Mouse (Mus musculus) kidney, embryonic 16.5 days (tissue): ENCODE data around the gene Chtop. TPM values are rescaled to one million over a fixed set of nuclear protein-coding genes. Genes with fewer than 3 reads are reported as not detected.

Source experiments
- ATAC-seq: fragments of 200-750 bp; cut with Nextera tagmentation; 2 replicates; pipeline ENCODE4 v1.8.0; 2017; ENCODE audit warnings: moderate TSS enrichment; ENCODE audit not compliant: low FRiP score, low TSS enrichment
- H3K27ac ChIP-seq: fragments of 300-500 bp; sonication (generic); 2 replicates; pipeline ENCODE4 v1.5.1; 2014; ENCODE audit warnings: low read length
- H3K27me3 ChIP-seq: fragments of 300-500 bp; sonication (generic); 2 replicates; pipeline ENCODE4 v1.6.1; 2014; ENCODE audit warnings: low read length, control low read depth, mixed read lengths; ENCODE audit not compliant: insufficient read depth
- H3K36me3 ChIP-seq: fragments of 300-500 bp; sonication (generic); 2 replicates; pipeline ENCODE4 v1.6.1; 2014; ENCODE audit warnings: low read length, control low read depth, mixed read lengths; ENCODE audit not compliant: insufficient read depth
- H3K4me1 ChIP-seq: fragments of 300-500 bp; sonication (generic); 2 replicates; pipeline ENCODE4 v1.6.1; 2014; ENCODE audit warnings: low read length, control low read depth, mixed read lengths; ENCODE audit not compliant: insufficient read depth
- H3K4me2 ChIP-seq: fragments of 300-500 bp; sonication (generic); replicated peaks from 2 replicates; pipeline ENCODE4 v1.6.1; 2014; ENCODE audit warnings: low read depth, low read length
- H3K4me3 ChIP-seq: fragments of 300-500 bp; sonication (generic); 2 replicates; pipeline ENCODE4 v1.5.1; 2014; ENCODE audit warnings: mild to moderate bottlenecking, low read length
- H3K9ac ChIP-seq: fragments of 300-500 bp; sonication (generic); replicated peaks from 2 replicates; pipeline ENCODE4 v1.6.1; 2014; ENCODE audit warnings: low read length
- H3K9me3 ChIP-seq: fragments of 300-500 bp; sonication (generic); 2 replicates; pipeline ENCODE4 v1.6.1; 2016; ENCODE audit warnings: low read length, control low read depth
- WGBS: fragments of 180-500 bp; shearing (Covaris S2); extraction: QIAGEN DNeasy Blood & Tissue Kit; methylation state at CpG from one replicate; pipeline ENCODE4 v1.1.7; 2014; 5-methylcytosine and 5-hydroxymethylcytosine counted together
- polyA plus RNA-seq: library from polyadenylated mRNA; unstranded; fragments of >200 nt; fragmentation: Nextera tagmentation; extraction: Ambion mirVana; gene quantifications from 2 replicates; pipeline ENCODE4 v1.2.1, GENCODE M21; 2015

The Chtop gene
- polyA plus RNA-seq, 1 experiment from 2014 or later: 144 TPM

DNA sequence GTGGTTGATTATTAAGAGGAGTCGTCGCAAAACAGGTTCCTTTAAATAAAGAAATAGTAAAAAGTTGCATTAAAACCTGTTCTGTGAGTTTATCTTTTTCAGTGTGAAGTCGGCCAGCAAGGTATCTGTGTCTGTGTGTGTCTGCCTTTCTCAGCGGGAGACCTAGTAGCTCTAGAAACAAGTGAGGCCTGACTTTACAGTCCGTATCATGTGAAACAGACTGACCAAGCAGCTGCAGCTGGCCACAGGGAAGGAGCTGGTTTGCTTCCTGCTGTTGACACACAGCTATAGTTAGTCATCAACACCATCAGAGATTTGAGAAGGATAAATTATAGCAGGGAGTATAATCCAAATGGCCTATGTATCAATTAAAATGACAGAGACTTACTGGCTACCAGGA lies 22.4 kb upstream of the Chtop start:
- no peak for ATAC-seq
- Histone ChIP-seq H3K27ac (no peak overlapping the region), H3K4me2 (no peak overlapping the region), H3K4me1 (peaks cover under 1% of the 10 kb centered on the region; the same call in 1 of the 2 replicates), H3K36me3 (no peaks in the 10 kb centered on the region), H3K27me3 (no peaks in the 10 kb centered on the region), H3K9me3 (no peaks in the 10 kb centered on the region), H3K9ac (no peak overlapping the region), H3K4me3 (no peak overlapping the region)
- WGBS: 61% methylated on average over 5 of the region's 5 CpGs

DNA sequence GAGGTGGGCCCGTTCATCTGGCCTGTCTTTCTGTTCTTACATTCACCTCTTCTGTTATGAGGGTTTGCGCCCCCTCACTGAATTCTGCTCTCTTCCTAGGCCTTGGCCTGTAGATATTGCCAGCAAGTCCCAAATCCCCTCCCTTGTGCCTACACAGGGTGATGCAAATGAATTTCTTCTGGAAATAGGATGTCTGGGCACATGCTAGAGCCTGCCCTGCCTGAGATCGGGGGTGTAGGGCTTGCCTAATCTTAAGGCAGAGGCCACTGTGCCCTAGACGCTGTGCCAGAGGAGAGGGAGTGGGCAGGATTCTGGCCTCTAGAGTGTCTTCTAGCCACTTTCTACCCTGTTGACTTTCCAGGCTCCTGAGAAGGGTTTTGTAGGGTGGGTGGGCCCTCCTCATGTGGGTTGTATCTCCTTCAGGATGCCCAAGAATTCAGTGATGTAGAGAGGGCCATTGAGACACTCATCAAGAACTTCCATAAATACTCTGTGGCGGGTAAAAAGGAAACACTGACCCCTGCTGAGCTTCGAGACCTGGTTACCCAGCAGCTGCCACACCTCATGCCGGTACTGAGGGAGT lies 18.1 kb upstream of the Chtop start:
- H3K4me2 ChIP-seq: no peak overlapping the region
- no peaks in the 10 kb centered on the region for H3K27me3 ChIP-seq
- H3K27ac ChIP-seq: no peak overlapping the region
- no peaks in the 10 kb centered on the region; the same call in 1 of the 2 replicates for H3K4me1 ChIP-seq
- H3K4me3 ChIP-seq: no peak overlapping the region
- no peak for ATAC-seq
- no peaks in the 10 kb centered on the region for H3K9me3 ChIP-seq
- WGBS: 88% methylated on average over 7 of the region's 7 CpGs
- no peak overlapping the region for H3K9ac ChIP-seq
- 0 out of 2 replicates have a peak, but pooled peaks cover 4% of the 10 kb centered on the region for H3K36me3 ChIP-seq

DNA sequence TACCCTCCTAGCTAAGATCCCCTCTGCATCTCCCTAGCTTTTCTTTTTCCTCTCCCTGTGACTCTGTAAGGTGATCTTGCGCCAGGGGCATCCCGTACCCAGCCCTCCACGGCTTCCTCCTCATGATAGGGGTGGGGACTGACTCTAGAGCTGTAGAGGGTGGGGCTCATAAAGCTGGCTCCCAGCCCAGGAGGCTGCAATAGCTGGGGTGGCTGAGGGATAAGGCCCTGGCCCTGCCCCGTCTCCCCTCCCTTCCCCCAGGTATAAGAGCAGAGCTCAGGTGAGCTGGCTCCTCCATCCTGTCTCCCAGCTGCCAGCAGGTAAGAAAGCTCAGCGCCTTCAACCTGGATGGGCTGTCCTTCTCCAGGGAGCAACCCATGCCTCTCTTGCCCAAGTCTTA lies 17.3 kb upstream of the Chtop start, which contains the start of gene S100a14:
Gene S100a14, plus strand, starts transcription at position 277 of the 400 bp plus-strand sequence.
- 50% methylated on average over 5 of the region's 5 CpGs for WGBS
- no peaks in the 10 kb centered on the region for H3K27me3 ChIP-seq
- no peak within 1 kb of the TSS for H3K4me3 ChIP-seq
- H3K36me3 ChIP-seq: 0 out of 2 replicates have a peak, but pooled peaks cover 4% of the 10 kb centered on the region
- no peak within 1 kb of the TSS for H3K27ac ChIP-seq
- H3K9me3 ChIP-seq: no peaks in the 10 kb centered on the region
- H3K4me1 ChIP-seq: no peaks in the 10 kb centered on the region; the same call in 1 of the 2 replicates
- ATAC-seq: peak; percentile 71
- H3K4me2 ChIP-seq: no peak within 1 kb of the TSS
- no peak within 1 kb of the TSS for H3K9ac ChIP-seq

DNA sequence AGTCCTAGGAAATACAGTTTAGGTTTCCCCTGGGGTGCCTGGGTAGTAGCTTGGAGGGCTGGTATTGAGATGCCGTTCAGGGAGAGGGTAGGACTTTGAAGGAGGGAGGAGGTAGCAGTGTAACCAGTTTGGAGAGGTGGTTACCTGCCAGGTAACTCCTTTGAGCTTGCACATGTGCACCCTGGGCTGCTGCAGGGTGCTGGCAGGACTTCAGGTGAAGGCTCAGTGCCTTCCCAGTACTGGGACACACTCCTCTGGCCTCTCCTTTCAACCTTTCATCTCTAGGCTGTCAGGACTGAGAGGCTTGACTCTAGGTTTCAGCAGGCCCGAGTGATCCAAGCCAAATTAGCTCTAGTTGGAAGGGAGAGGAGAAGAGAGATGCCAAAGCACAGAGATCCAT lies 16.8 kb upstream of the Chtop start:
- H3K4me3 ChIP-seq: no peak overlapping the region
- no peak overlapping the region for H3K27ac ChIP-seq
- H3K36me3 ChIP-seq: 0 out of 2 replicates have a peak, but pooled peaks cover 4% of the 10 kb centered on the region
- H3K9me3 ChIP-seq: no peaks in the 10 kb centered on the region
- H3K4me1 ChIP-seq: no peaks in the 10 kb centered on the region; the same call in 1 of the 2 replicates
- WGBS: 76% methylated on average over 2 of the region's 2 CpGs
- no peak overlapping the region for H3K9ac ChIP-seq
- H3K27me3 ChIP-seq: no peaks in the 10 kb centered on the region
- no peak overlapping the region for H3K4me2 ChIP-seq
- no peak for ATAC-seq

DNA sequence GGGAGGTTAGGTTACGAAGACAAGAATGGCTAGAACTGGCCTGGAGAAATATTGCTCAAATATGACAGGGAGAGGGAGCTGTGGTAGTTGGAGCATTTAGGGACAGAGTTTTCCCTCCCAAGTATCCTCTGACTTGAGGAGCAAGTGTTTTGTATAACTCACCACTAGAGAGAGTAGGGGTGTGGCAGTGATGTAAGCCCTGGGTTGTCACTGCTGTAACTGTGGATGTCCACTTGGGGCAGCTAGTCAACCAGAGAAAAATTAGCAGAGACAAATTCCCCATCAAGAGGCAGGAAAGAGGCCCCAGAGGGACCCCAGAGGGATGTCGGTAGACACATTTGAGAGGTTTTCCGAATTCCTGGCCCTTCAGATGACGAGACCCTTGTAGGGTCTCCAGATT lies 16.1 kb upstream of the Chtop start:
- Histone ChIP-seq H3K4me2 (no peak overlapping the region), H3K9me3 (no peaks in the 10 kb centered on the region), H3K27ac (no peak overlapping the region), H3K4me3 (no peak overlapping the region), H3K9ac (no peak overlapping the region), H3K27me3 (no peaks in the 10 kb centered on the region), H3K4me1 (no peaks in the 10 kb centered on the region; the same call in 1 of the 2 replicates), H3K36me3 (0 out of 2 replicates have a peak, but pooled peaks cover 4% of the 10 kb centered on the region)
- 49% methylated on average over 4 of the region's 4 CpGs for WGBS
- ATAC-seq: no peak

DNA sequence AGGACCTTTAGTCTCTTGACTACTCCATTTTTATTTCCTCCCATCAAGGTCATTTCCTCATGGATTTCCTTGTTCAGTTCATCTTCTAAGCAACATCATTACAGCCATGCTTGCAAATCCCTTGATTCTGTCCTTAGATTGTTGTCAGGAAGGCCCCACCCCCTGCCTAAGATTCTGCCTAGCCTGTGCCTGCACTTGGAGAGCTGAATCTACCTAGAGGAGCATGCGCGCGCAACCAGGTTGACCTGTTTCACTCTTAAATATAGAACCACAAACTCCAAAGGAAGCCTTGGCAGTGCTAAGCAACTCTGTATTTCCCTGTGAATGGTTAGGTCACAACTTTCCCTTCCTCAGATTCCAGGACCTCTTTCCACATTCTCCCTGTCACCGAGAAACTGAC lies 8.4 kb upstream of the Chtop start:
- no peak overlapping the region for H3K9ac ChIP-seq
- H3K36me3 ChIP-seq: no peaks in the 10 kb centered on the region
- H3K27ac ChIP-seq: no peak overlapping the region
- no peak overlapping the region for H3K4me2 ChIP-seq
- peaks cover 22% of the 10 kb centered on the region for H3K4me1 ChIP-seq
- ATAC-seq: no peak
- 73% methylated on average over 4 of the region's 4 CpGs for WGBS
- H3K4me3 ChIP-seq: no peak overlapping the region
- no peaks in the 10 kb centered on the region for H3K27me3 ChIP-seq
- no peaks in the 10 kb centered on the region for H3K9me3 ChIP-seq

DNA sequence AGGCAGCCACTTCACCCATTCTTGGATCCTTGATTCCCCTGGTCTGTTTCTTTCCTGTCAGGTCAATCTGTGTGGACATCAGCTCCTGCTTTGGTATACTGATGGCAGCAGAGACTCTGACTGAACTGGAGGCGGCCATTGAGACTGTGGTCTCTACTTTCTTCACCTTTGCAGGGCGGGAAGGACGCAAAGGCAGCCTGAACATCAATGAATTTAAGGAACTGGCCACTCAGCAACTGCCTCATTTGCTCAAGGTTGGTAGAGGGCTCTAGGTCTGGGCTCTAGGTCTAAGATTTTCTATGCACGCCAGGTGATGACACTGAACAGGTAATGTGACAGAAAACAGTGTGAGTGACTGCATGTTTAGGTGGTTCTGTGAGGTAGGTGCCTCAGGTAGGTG lies 6.5 kb upstream of the Chtop start:
- Histone ChIP-seq H3K27me3 (no peaks in the 10 kb centered on the region), H3K27ac (no peak overlapping the region), H3K9me3 (no peaks in the 10 kb centered on the region), H3K4me3 (no peak overlapping the region), H3K4me1 (peaks cover 22% of the 10 kb centered on the region), H3K36me3 (0 out of 2 replicates have a peak, but pooled peaks cover 4% of the 10 kb centered on the region), H3K9ac (no peak overlapping the region), H3K4me2 (peak overlapping the region; percentile 88; the same call in 1 of the 2 replicates)
- WGBS: 90% methylated on average over 4 of the region's 4 CpGs
- ATAC-seq: no peak

DNA sequence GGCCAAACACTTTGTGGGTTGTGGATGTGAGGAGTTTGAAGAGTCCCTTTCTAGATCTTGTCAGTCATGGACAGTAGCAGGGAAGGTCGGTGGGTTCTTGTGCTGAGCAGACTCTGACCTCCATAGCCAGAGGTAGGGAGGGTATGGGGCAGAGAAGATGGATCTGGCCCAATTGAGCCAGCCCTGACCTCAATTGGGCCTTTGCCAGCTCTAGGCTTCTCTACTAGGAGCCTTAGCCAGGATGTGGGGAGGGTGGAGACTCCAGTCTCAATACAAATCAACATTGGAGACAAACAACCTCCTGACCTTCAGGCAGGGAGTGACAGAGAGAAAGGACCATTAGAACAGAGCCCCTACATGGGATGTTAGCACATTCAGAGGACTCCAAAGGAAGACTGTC lies 5.9 kb upstream of the Chtop start:
- WGBS: 65% methylated on average over 1 of the region's 1 CpGs
- no peaks in the 10 kb centered on the region for H3K9me3 ChIP-seq
- H3K27ac ChIP-seq: 0 out of 2 replicates have a peak overlapping the region, but pooled peaks have one; percentile 7
- H3K9ac ChIP-seq: peak overlapping the region; percentile 70
- peak; percentile 7; the same call in 1 of the 2 replicates for ATAC-seq
- 0 out of 2 replicates have a peak, but pooled peaks cover 6% of the 10 kb centered on the region for H3K36me3 ChIP-seq
- H3K27me3 ChIP-seq: no peaks in the 10 kb centered on the region
- H3K4me1 ChIP-seq: peaks cover 22% of the 10 kb centered on the region
- peak overlapping the region; percentile 88 for H3K4me2 ChIP-seq
- H3K4me3 ChIP-seq: peak overlapping the region; percentile 57

DNA sequence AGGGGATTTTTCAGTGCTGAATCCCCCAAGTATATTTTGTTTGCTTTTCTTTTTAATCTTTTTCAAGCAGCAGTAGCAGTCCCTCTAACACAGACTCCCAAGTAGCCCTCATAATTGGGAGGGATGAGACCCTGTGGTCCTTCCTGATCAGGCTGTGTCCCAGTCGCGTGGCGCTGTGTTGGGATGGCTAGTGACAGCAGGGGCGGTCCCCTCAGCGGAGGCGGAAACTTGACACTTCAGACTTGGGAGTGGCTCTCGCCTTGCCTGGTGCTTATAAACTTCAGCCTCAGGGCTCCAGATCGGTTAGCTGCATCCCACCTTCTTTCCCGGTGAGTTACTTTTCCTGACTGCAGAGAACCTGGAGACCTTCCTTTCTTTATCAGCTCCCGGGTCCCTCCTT lies 5.4 kb upstream of the Chtop start:
- Histone ChIP-seq H3K4me2 (peak overlapping the region; percentile 88), H3K4me1 (peaks cover 22% of the 10 kb centered on the region), H3K9me3 (no peaks in the 10 kb centered on the region), H3K36me3 (0 out of 2 replicates have a peak, but pooled peaks cover 6% of the 10 kb centered on the region), H3K27ac (peak overlapping the region; percentile 59), H3K9ac (peak overlapping the region; percentile 70), H3K27me3 (no peaks in the 10 kb centered on the region), H3K4me3 (peak overlapping the region; percentile 57)
- peak; percentile 88 for ATAC-seq
- WGBS: 0% methylated on average over 10 of the region's 10 CpGs
